Mouse (Mus musculus) fibroblast of lung, adult 2 months (primary cell): Measurements from ENCODE around the gene Cabp4.
"Not testable (repeated sequence)": the region's sequence is repeated elsewhere in the genome, so short reads cannot be mapped to it uniquely, and the experiment has no call there.

Experiments used
- DNase-seq: peaks from one replicate; pipeline ENCODE4 v3.0.0-alpha.2; 2011; ENCODE audit warnings: low read depth

Gene Cabp4

DNA sequence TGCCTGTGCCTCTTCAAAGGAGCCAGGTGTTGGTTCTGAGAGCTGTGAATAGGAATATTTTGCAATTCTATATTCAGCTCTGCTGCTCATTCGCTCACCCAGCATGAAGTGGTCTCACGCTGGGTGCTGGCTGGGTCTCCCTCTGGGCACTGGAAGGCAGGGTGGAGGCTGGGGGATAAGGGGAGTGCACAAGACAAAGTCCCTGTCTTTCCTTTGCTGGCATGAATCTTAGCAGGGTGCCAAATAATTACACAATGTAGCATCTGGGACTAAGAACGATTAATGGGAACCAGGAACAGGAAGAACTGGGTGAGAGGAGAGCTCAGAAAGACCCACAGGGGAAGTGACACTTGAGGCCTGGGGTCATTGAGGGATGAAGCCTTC is 3.2 kb upstream of the Cabp4 start:
- DNase-seq, result no peak

GRCm38 (mm10) chr19:4146366-4147021 is 2.7 kb upstream of the Cabp4 start:
- no peak for DNase-seq

- no peak for DNase-seq
Measured at GRCm38 (mm10) chr19:4145936-4146335, 2.1 kb upstream of the Cabp4 start.

DNA sequence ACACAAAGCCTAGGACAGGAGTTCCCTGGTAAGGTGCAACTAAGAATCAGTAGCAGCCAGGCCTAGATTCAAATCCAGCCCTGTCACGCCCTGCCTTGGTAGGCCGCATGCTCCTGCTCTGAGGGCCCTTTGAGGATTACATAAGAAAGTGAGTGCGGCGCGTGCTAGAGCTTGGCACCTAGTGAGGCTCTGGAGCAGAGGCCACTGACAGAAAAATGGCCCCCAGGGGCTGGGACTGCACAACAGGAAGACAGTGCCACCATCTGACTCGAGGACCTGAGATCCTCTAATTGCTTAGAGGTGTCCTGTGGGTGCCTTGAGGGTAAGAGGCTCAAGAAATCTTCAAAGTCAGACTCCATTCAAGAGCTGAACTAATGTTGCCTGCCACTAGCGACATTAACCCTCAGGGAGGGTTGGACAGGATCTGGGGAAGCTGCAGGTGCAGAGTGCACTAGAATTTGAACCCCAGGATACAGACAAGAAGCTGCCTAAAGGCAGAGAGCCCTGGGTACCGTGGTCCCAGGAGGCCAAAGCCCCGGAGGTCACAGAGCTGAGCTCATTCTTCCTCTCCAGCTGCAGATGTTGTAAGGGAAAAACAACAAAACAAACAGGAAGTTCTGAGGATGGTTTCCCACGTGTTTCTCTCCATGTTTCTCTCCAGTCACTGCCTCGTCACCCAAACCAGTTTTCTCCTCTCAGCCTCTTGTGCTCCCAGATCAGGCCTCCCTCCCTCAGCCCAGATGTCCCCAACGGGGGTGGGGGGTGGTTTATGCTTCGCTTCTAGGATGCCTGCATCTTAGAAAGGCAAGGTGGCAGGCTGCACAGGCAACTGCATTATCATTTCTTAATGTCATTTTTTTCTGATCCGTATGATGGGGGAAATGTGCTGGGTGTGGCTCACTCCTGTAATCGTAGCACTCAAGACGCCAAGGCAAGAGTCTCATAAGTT is 991 bp upstream of the Cabp4 start:
- no peak for DNase-seq

- no peak for DNase-seq
Measured at GRCm38 (mm10) chr19:4142416-4143173, 1.2 kb downstream of the Cabp4 start.

- DNase-seq, result no peak
Measured at GRCm38 (mm10) chr19:4140147-4140546, 3.7 kb downstream of the Cabp4 start.

DNA sequence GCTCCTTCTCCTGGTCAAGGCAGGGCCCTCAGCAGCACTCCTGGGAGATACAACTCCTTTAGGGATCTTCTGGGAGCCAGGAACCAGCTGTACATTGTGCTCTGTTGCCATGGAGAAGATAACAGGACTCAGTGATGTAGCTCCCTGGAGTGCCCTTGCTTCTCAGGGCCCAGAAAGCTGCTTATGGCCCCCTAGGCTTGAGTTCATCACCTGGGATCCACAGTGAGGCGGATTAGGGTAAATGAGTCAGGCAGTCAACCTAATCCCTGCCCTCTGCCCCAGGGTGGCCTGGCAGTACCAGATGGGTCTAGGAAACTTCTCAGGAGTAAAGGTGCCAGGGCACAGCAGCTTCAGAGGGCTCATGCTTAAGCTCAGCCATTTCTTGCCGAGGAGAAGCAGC is 4.4 kb downstream of the Cabp4 start, which contains the start of gene Gpr152:
Gene Gpr152, plus strand, starts transcription at position 342 of the 400 bp plus-strand sequence.
- no peak for DNase-seq

GRCm38 (mm10) chr19:4137913-4138312 is 5.9 kb downstream of the Cabp4 start:
- DNase-seq, result no peak

- no peak for DNase-seq
Measured at GRCm38 (mm10) chr19:4136463-4136862, 7.4 kb downstream of the Cabp4 start.

DNA sequence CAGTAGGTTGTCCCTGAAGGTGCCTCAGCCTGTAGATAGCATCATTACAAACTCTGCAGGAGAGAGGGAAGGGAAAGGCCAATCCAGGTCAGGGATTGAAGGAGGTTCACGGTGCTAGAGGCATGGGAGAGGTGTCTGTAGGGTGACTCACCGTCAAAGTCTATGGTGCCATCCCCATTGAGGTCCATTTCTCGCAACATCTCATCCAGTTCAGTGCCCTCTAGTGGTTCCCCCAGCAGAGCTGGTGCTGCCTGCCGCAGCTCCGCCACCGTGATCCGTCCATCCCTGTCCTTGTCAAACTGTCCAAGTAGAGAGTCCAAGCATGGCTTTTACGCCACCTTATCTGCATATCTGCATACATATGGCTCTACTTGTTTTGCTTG is 7.9 kb downstream of the Cabp4 start:
- DNase-seq, result not testable (repeated sequence)

DNA sequence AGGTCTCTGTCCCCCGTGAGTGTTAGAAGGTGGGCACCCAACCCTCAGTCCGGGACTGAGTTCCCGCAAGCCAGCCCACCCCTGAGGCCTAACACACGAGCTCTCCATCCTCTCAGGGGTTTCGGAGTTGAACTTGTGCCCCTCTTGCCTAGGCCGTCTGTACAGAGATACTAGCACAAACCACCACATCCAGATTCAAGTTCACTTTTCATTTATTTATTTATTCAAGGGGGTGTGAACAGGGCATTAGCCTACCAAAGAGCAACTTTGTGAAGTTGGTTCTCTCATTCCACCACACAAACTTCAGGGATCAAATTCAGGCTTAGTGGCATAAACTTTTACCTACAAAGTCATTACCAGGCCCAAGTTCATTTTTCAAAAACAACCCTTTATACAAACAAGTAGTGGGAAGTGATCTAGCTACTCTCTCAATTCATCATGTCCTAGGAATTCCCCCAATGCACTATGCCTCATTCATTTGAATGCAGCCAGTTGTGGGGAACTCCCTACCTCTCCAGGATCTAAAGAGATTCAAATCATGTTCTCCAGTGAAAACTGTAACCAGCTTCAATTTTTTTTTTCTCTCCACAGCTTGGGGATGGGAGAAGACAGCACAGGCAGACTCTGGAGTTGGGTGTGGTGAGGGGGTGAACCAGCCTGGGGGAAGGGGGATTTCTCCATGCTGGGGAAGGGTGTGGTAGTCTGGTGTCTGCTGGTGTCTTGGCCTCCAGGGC is 8.4 kb downstream of the Cabp4 start:
- not testable (repeated sequence) for DNase-seq

- DNase-seq, result no peak
Measured at GRCm38 (mm10) chr19:4134354-4134753, 9.5 kb downstream of the Cabp4 start.

GRCm38 (mm10) chr19:4131768-4132167 is 12.1 kb downstream of the Cabp4 start:
- no peak for DNase-seq

DNA sequence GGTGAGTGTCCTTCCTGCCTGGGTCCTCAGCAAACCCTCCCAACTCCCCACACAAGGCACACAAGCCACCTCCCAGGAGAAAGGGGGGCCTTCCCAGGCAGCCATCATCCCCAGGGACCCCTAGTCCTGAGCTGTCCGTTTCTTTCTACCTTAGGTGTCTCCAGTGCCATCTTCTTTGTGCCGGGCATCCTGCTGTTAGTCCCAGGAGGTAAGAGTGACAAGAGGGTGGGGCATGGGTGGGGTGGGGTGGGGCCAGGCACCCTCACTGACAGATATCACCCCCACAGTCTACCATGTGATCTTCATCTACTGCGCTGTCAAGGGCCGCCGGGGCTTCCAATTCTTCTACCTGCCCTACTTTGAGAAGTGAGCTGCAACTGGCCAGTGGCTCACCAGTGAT is 12.8 kb downstream of the Cabp4 start:
- DNase-seq, result no peak

DNA sequence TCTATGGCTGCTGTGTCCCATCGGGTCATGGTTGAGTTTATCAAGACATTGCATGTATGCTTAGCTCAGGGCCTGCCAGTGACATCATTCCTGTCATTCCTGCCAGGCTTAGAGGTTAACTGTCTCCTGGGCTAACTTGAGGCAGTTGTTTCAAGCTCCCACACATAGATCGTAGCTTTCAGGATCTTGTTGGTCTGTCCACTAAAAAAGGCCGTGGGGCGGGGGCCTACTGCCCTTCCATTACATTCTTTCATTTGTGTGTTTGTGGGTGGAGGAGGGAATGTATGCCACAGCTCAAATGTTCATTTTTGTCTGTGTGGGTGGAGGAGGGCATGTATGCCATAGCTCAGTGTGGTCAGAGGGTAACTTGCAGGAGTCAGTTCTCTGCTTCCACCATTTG is 13.7 kb downstream of the Cabp4 start:
- DNase-seq, result no peak

DNA sequence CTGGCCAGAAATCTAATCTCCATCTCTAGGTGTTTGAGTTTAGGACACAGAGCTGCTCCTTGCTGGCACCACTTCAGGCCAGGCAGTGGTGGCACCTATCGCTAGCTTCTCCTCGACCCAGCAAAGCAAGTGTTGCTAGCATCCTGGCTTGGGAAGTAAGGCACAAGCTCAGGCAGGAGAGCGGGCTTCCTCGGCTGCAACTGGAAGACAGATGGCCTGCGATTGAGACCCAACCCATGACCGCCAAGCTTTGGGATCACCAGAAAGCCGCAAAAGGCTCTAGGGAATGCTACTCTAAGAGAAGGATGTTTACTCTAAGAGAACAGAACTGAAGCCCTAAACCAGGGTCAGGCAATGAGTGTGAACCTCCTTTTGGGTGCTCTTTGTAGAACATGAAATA is 14.4 kb downstream of the Cabp4 start:
- no peak for DNase-seq

- DNase-seq, result no peak
Measured at GRCm38 (mm10) chr19:4126759-4127495, 16.9 kb downstream of the Cabp4 start.

DNA sequence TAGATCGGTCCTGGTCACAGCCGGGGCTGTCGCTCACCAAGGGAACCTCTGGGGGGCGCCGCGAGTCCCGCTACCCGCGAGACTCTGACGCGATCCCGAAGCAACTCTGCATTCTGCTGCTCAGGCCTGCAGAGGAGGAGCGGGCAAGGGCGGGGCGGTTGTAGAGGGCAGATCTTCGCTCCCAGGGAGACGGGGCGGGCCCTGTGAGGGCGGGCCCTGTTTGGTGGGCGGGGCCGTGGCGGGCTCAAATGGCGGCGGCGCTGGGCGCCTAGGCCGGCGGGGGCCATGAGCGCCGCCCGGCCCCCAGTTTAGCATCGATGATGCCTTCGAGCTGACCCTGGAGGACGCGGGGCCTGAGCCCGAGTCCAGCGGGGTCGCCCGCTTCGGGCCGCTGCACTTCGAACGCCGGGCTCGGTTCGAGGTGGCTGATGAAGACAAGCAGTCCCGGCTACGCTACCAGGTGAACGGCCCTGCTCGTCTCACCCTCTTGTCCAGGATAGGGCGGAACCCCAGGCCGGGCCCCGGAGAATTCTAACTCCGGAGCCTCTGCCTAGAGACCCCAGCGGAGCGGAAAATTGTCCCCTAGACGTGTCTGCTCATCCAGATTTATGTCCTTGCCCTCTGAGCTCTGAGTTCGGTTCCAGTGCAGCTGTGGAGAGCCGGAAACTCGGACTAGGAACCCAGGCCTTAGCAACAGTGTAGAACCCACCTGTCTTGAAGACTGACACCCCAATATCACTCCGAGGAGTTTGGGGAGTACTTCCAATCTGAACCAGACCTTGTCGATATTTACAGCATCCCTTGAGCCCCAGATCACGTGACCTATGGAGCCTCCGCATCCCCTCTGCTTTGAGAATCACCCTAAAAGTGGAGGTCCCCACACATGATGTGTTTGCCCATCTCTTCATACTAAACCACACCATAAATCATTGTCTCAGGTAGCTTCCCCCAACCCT is 17.8 kb downstream of the Cabp4 start, which contains the start of gene Aip:
Gene Aip, minus strand, starts transcription at position 118 of the 956 bp plus-strand sequence.
- DNase-seq, result peak; percentile 94

GRCm38 (mm10) chr19:4125268-4125667 is 18.6 kb downstream of the Cabp4 start:
- not testable (repeated sequence) for DNase-seq

- no peak for DNase-seq
Measured at GRCm38 (mm10) chr19:4124432-4124831, 19.4 kb downstream of the Cabp4 start.
